Mouse (Mus musculus) adrenal gland, adult 10 weeks (tissue): ENCODE results near the gene Anxa5. TPM values are rescaled to one million over a fixed set of nuclear protein-coding genes. Genes with fewer than 3 reads are reported as not detected.

Experiments
- polyA plus RNA-seq: library from polyadenylated mRNA; stranded (reverse); fragments of 350-450 nt; fragmentation: Illumina TruSeq; extraction: RNeasy Lipid Tissue Mini Kit (QIAGEN cat#74804); gene quantifications from one replicate; pipeline ENCODE4 v1.2.3, GENCODE M21; 2014; ENCODE audit warnings: low read depth, low replicate concordance

Gene Anxa5
- polyA plus RNA-seq, result 723 TPM

GRCm38 (mm10) chr3:36475532-36476087 lies at the start of gene Anxa5, which contains the start of gene 1810062G17Rik:
Gene Anxa5, minus strand, starts transcription at chr3:36475894.
Gene 1810062G17Rik, plus strand, starts transcription at chr3:36475937.

GRCm38 (mm10) chr3:36521073-36522060 lies 45.7 kb upstream of the Anxa5 start, which contains the start of gene Gm11549:
Gene Gm11549, minus strand, starts transcription at chr3:36521813.

Other genes starting within 250 kb of the Anxa5 start
- gene 1810062G17Rik, start within 50 bp of the Anxa5 start, polyA plus RNA-seq, result not detected
- gene Gm11549, start 45.9 kb upstream of the Anxa5 start, polyA plus RNA-seq, result not detected
- gene Exosc9, start 76.7 kb upstream of the Anxa5 start, polyA plus RNA-seq, result 196 TPM
- 20.4 TPM for gene Ccna2, start 96.3 kb upstream of the Anxa5 start, polyA plus RNA-seq
- gene Bbs7, start 137.6 kb upstream of the Anxa5 start, polyA plus RNA-seq, result 24.6 TPM
- gene Trpc3, start 214.3 kb upstream of the Anxa5 start, polyA plus RNA-seq, result 10.6 TPM